Mouse (Mus musculus) kidney, postnatal 0 days (tissue): Measurements from ENCODE around the gene Gm6793. TPM values are rescaled to one million over a fixed set of nuclear protein-coding genes. Genes with fewer than 3 reads are reported as not detected.

Experiments
- ATAC-seq: fragments of 200-750 bp; cut with Nextera tagmentation; replicated peaks from 2 replicates; pipeline ENCODE4 v1.8.0; 2017; ENCODE audit warnings: low read depth, moderate number of reproducible peaks, moderate TSS enrichment, moderate library complexity; ENCODE audit not compliant: low FRiP score
- DNase-seq: peaks from one replicate; pipeline ENCODE4 v3.0.0-alpha.2; 2016; ENCODE audit warnings: low spot score
- H3K27ac ChIP-seq: fragments of 300-500 bp; sonication (generic); 2 replicates; pipeline ENCODE4 v1.5.1; 2014; ENCODE audit warnings: mild to moderate bottlenecking
- H3K27me3 ChIP-seq: fragments of 300-500 bp; sonication (generic); 2 replicates; pipeline ENCODE4 v1.6.1; 2014; ENCODE audit warnings: low read length, mixed read lengths; ENCODE audit not compliant: insufficient read depth
- H3K36me3 ChIP-seq: fragments of 300-500 bp; sonication (generic); 2 replicates; pipeline ENCODE4 v1.6.1; 2014; ENCODE audit warnings: low read length, mixed read lengths; ENCODE audit not compliant: insufficient read depth
- H3K4me1 ChIP-seq: fragments of 300-500 bp; sonication (generic); replicated peaks from 2 replicates; pipeline ENCODE4 v1.6.1; 2014; ENCODE audit warnings: antibody characterized with exemption, low read length, mixed read lengths; ENCODE audit not compliant: insufficient read depth
- H3K4me2 ChIP-seq: fragments of 300-500 bp; sonication (generic); 2 replicates; pipeline ENCODE4 v1.6.1; 2014; ENCODE audit warnings: mild to moderate bottlenecking, low read length, moderate library complexity, mixed read lengths
- H3K4me3 ChIP-seq: fragments of 300-500 bp; sonication (generic); replicated peaks from 2 replicates; pipeline ENCODE4 v1.5.1; 2014; ENCODE audit warnings: low read depth, low read length
- H3K9ac ChIP-seq: fragments of 300-500 bp; sonication (generic); 2 replicates; pipeline ENCODE4 v1.6.1; 2014; ENCODE audit warnings: low read depth, low read length
- H3K9me3 ChIP-seq: fragments of 300-500 bp; sonication (generic); replicated peaks from 2 replicates; pipeline ENCODE4 v1.6.1; 2016; ENCODE audit warnings: low read length, inconsistent platforms, mixed read lengths
- CTCF ChIP-seq: IDR thresholded peaks from 2 replicates; pipeline ENCODE4 v1.5.1; 2016; ENCODE audit warnings: antibody characterized with exemption, low read depth, mild to moderate bottlenecking, moderate library complexity
- WGBS: fragments of 180-500 bp; shearing (Covaris S2); extraction: QIAGEN DNeasy Blood & Tissue Kit; methylation state at CpG from one replicate; pipeline ENCODE4 v1.1.7; 2014; 5-methylcytosine and 5-hydroxymethylcytosine counted together
- polyA plus RNA-seq: library from polyadenylated mRNA; unstranded; fragments of >200 nt; fragmentation: Nextera tagmentation; extraction: Ambion mirVana; gene quantifications from 2 replicates; pipeline ENCODE4 v1.2.1, GENCODE M21; 2015

The Gm6793 gene
- polyA plus RNA-seq, 1 experiment from 2014 or later = 0.29 TPM

DNA sequence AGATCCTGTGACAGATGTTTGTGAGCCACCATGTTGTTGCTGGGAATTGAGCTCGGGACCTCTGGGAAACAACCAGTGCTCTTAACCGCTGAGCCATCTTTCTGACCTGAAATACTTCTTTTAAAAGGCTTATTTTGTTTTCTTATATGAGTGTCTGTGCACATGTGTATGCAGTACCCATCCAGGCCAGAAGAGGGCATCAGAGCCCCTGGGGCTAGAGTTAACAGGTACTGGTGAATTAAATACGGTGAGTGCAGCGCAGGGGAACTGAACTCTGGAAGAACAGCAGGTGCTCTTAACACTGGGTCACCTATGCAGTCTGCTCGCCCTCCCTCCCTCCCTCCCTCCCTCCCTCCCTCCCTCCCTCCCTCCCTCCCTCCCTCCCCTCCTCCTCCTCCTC, 30.3 kb upstream of the Gm6793 start:
- H3K27ac ChIP-seq = no peak overlapping the region
- H3K9ac ChIP-seq = no peak overlapping the region
- H3K4me2 ChIP-seq = no peak overlapping the region
- H3K27me3 ChIP-seq = no peaks in the 10 kb centered on the region
- H3K4me3 ChIP-seq = no peak overlapping the region
- TF ChIP-seq CTCF = peak; percentile 49
- WGBS = 85% methylated on average over 5 of the region's 5 CpGs
- DNase-seq (no peak), ATAC-seq (no peak)
- H3K4me1 ChIP-seq = no peaks in the 10 kb centered on the region
- no peaks in the 10 kb centered on the region for H3K9me3 ChIP-seq
- no peaks in the 10 kb centered on the region for H3K36me3 ChIP-seq

- no peaks in the 10 kb centered on the region for H3K9me3 ChIP-seq
- no peak overlapping the region for H3K9ac ChIP-seq
- DNase-seq (no peak), ATAC-seq (no peak)
- no peaks in the 10 kb centered on the region for H3K4me1 ChIP-seq
- 79% methylated on average over 18 of the region's 18 CpGs for WGBS
- no peak overlapping the region for H3K27ac ChIP-seq
- H3K4me2 ChIP-seq = no peak overlapping the region
- no peaks in the 10 kb centered on the region for H3K36me3 ChIP-seq
- TF ChIP-seq CTCF = no peak
- H3K27me3 ChIP-seq = no peaks in the 10 kb centered on the region
- H3K4me3 ChIP-seq = no peak overlapping the region
Observed at GRCm38 (mm10) chr8:112037521-112037920, 22.7 kb upstream of the Gm6793 start.

- WGBS = 9% methylated on average over 8 of the region's 8 CpGs
- DNase-seq = peak; percentile 91
- Histone ChIP-seq H3K4me3 (no peak overlapping the region), H3K9me3 (no peaks in the 10 kb centered on the region), H3K27ac (no peak overlapping the region), H3K27me3 (no peaks in the 10 kb centered on the region), H3K4me1 (no peaks in the 10 kb centered on the region), H3K4me2 (no peak overlapping the region), H3K36me3 (no peaks in the 10 kb centered on the region), H3K9ac (no peak overlapping the region)
- TF ChIP-seq CTCF = peak; percentile 84
- ATAC-seq = no peak
Observed at GRCm38 (mm10) chr8:112034603-112035002, 19.8 kb upstream of the Gm6793 start.

- no peaks in the 10 kb centered on the region for H3K4me1 ChIP-seq
- TF ChIP-seq CTCF = no peak
- H3K9me3 ChIP-seq = no peaks in the 10 kb centered on the region
- no peaks in the 10 kb centered on the region for H3K36me3 ChIP-seq
- ATAC-seq = no peak
- no peak overlapping the region for H3K4me3 ChIP-seq
- 38% methylated on average over 7 of the region's 7 CpGs for WGBS
- no peak for DNase-seq
- no peak overlapping the region for H3K4me2 ChIP-seq
- H3K9ac ChIP-seq = no peak overlapping the region
- H3K27ac ChIP-seq = no peak overlapping the region
- no peaks in the 10 kb centered on the region for H3K27me3 ChIP-seq
Observed at GRCm38 (mm10) chr8:112033071-112033470, 18.2 kb upstream of the Gm6793 start.

GRCm38 (mm10) chr8:112030663-112031062, 15.8 kb upstream of the Gm6793 start:
- Histone ChIP-seq H3K27me3 (no peaks in the 10 kb centered on the region), H3K9ac (no peak overlapping the region), H3K4me1 (no peaks in the 10 kb centered on the region), H3K36me3 (no peaks in the 10 kb centered on the region), H3K4me3 (no peak overlapping the region), H3K9me3 (no peaks in the 10 kb centered on the region), H3K27ac (no peak overlapping the region), H3K4me2 (no peak overlapping the region)
- ATAC-seq = no peak
- 72% methylated on average over 6 of the region's 6 CpGs for WGBS
- no peak for TF ChIP-seq CTCF
- DNase-seq = no peak

DNA sequence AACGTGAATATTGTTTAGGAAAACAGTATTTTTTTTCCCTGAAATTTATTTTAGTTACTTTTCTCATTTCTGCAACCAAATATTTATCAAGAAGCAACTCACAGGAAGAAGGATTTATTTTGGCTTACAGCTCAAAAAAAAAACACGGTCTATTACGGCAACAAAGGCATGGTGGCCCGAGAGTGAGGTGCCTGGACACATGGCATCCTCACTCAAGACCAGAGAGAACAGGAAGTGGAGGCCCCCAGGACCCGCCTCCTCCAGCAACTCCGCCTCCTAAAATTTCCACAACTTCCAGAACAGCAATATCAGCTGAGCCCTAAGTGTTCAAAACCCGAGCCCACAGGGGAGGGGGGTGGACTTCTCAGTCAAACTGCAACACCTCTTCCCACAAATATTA, 14.6 kb upstream of the Gm6793 start:
- Histone ChIP-seq H3K4me1 (no peaks in the 10 kb centered on the region), H3K27me3 (no peaks in the 10 kb centered on the region), H3K9ac (no peak overlapping the region), H3K4me2 (no peak overlapping the region), H3K4me3 (no peak overlapping the region), H3K27ac (no peak overlapping the region), H3K9me3 (no peaks in the 10 kb centered on the region), H3K36me3 (no peaks in the 10 kb centered on the region)
- TF ChIP-seq CTCF = no peak
- ATAC-seq (no peak), DNase-seq (no peak)
- 75% methylated on average over 7 of the region's 7 CpGs for WGBS

DNA sequence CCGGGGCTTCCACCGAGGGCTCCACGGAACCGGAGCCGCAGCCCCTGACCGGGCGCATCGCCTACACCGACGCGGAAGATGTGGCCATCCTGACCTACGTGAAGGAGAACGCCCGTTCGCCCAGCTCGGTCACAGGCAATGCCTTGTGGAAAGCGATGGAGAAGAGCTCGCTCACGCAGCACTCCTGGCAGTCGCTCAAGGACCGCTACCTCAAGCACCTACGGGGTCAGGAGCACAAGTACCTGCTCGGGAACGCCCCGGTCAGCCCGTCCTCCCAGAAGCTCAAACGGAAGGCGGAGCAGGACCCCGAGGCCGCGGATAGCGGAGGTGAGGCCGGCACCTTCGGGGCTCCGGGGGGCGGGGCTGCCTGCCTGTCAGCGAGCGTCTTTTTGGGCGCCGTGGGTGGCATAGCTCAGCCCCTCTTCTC, 3.0 kb downstream of the Gm6793 start:
- H3K9ac ChIP-seq = peak overlapping the region; percentile 83
- peak overlapping the region; percentile 74 for H3K4me3 ChIP-seq
- no peaks in the 10 kb centered on the region for H3K9me3 ChIP-seq
- no peak for TF ChIP-seq CTCF
- under 1% methylated on average over 40 of the region's 40 CpGs for WGBS
- peaks cover 6% of the 10 kb centered on the region; the same call in 1 of the 2 replicates for H3K36me3 ChIP-seq
- DNase-seq = peak; percentile 18
- no peaks in the 10 kb centered on the region for H3K27me3 ChIP-seq
- no peak; the same call in none of the 2 replicates for ATAC-seq
- H3K4me1 ChIP-seq = peaks cover 17% of the 10 kb centered on the region
- peak overlapping the region; percentile 98 for H3K4me2 ChIP-seq
- H3K27ac ChIP-seq = peak overlapping the region; percentile 78
